Mouse (Mus musculus): ENCODE results near the gene Itpa. TPM values are rescaled to one million over a fixed set of nuclear protein-coding genes. Genes with fewer than 3 reads are reported as not detected.

Itpa gene
- polyA plus RNA-seq, 1 experiment from 2014 or later = 90.9 TPM

GRCm38 (mm10) chr2:130658530-130658929, 8.9 kb upstream of the Itpa start:
- Histone ChIP-seq H3K4me2 (no peak overlapping the region), H3K36me3 (peaks cover 96% of the 10 kb centered on the region), H3K27ac (no peak overlapping the region), H3K9me3 (no peaks in the 10 kb centered on the region), H3K9ac (no peak overlapping the region), H3K27me3 (no peaks in the 10 kb centered on the region), H3K4me3 (no peak overlapping the region), H3K4me1 (peaks cover 11% of the 10 kb centered on the region)
- ATAC-seq (ENCODE audit: insufficient number of reproducible peaks, low FRiP score, low TSS enrichment, low read depth) = no peak
- WGBS = 92% methylated on average over 10 of the region's 10 CpGs

GRCm38 (mm10) chr2:130663342-130663741, 4.1 kb upstream of the Itpa start:
- Histone ChIP-seq H3K4me2 (peak overlapping the region; percentile 76), H3K9me3 (no peaks in the 10 kb centered on the region), H3K27me3 (no peaks in the 10 kb centered on the region), H3K36me3 (peaks cover 48% of the 10 kb centered on the region), H3K4me1 (peaks cover 30% of the 10 kb centered on the region), H3K9ac (0 out of 2 replicates have a peak overlapping the region, but pooled peaks have one; percentile 7), H3K4me3 (peak overlapping the region; percentile 70), H3K27ac (no peak overlapping the region)
- WGBS = 92% methylated on average over 11 of the region's 11 CpGs
- no peak for ATAC-seq (ENCODE audit: insufficient number of reproducible peaks, low FRiP score, low TSS enrichment, low read depth)

- Histone ChIP-seq H3K36me3 (peaks cover 40% of the 10 kb centered on the region), H3K4me3 (peak within 1 kb of the TSS; percentile 70), H3K27ac (peak within 1 kb of the TSS; percentile 99), H3K4me2 (peak within 1 kb of the TSS; percentile 76), H3K9ac (peak within 1 kb of the TSS; percentile 85), H3K4me1 (peaks cover 34% of the 10 kb centered on the region), H3K27me3 (no peaks in the 10 kb centered on the region), H3K9me3 (no peaks in the 10 kb centered on the region)
- ATAC-seq (ENCODE audit: insufficient number of reproducible peaks, low FRiP score, low TSS enrichment, low read depth) = peak; percentile 97
- under 1% methylated on average over 40 of the region's 40 CpGs for WGBS
Measured at GRCm38 (mm10) chr2:130664102-130664701, 3.2 kb upstream of the Itpa start, which contains the start of gene Ddrgk1. TSS of gene Ddrgk1 (minus strand) at chr2:130664659.

- no peaks in the 10 kb centered on the region for H3K4me1 ChIP-seq
- H3K9me3 ChIP-seq = no peaks in the 10 kb centered on the region
- H3K9ac ChIP-seq = no peak overlapping the region
- H3K4me2 ChIP-seq = no peak overlapping the region
- no peaks in the 10 kb centered on the region for H3K27me3 ChIP-seq
- no peak overlapping the region for H3K27ac ChIP-seq
- no peak for ATAC-seq (ENCODE audit: insufficient number of reproducible peaks, low FRiP score, low TSS enrichment, low read depth)
- no peak overlapping the region for H3K4me3 ChIP-seq
- WGBS = 80% methylated on average over 10 of the region's 10 CpGs
- H3K36me3 ChIP-seq = peaks cover 89% of the 10 kb centered on the region
Measured at GRCm38 (mm10) chr2:130677211-130677610, 9.8 kb downstream of the Itpa start.

- Histone ChIP-seq H3K4me3 (no peak overlapping the region), H3K9ac (no peak overlapping the region), H3K27ac (no peak overlapping the region), H3K4me2 (no peak overlapping the region), H3K36me3 (peaks cover 92% of the 10 kb centered on the region), H3K9me3 (no peaks in the 10 kb centered on the region), H3K27me3 (no peaks in the 10 kb centered on the region), H3K4me1 (no peaks in the 10 kb centered on the region)
- no peak for ATAC-seq (ENCODE audit: insufficient number of reproducible peaks, low FRiP score, low TSS enrichment, low read depth)
- WGBS = 92% methylated on average over 12 of the region's 12 CpGs
Measured at GRCm38 (mm10) chr2:130679154-130679553, 11.7 kb downstream of the Itpa start.

GRCm38 (mm10) chr2:130679899-130680298, 12.5 kb downstream of the Itpa start:
- Histone ChIP-seq H3K27ac (no peak overlapping the region), H3K9ac (no peak overlapping the region), H3K27me3 (no peaks in the 10 kb centered on the region), H3K9me3 (no peaks in the 10 kb centered on the region), H3K4me1 (no peaks in the 10 kb centered on the region), H3K4me2 (no peak overlapping the region), H3K4me3 (no peak overlapping the region), H3K36me3 (peaks cover 93% of the 10 kb centered on the region)
- 84% methylated on average over 6 of the region's 6 CpGs for WGBS
- ATAC-seq (ENCODE audit: insufficient number of reproducible peaks, low FRiP score, low TSS enrichment, low read depth) = no peak

- ATAC-seq (ENCODE audit: insufficient number of reproducible peaks, low FRiP score, low TSS enrichment, low read depth) = no peak
- no peaks in the 10 kb centered on the region for H3K4me1 ChIP-seq
- H3K27me3 ChIP-seq = no peaks in the 10 kb centered on the region
- H3K27ac ChIP-seq = no peak overlapping the region
- H3K4me3 ChIP-seq = no peak overlapping the region
- no peak overlapping the region for H3K9ac ChIP-seq
- no peaks in the 10 kb centered on the region for H3K9me3 ChIP-seq
- no peak overlapping the region for H3K4me2 ChIP-seq
- H3K36me3 ChIP-seq = peaks cover 82% of the 10 kb centered on the region
- WGBS = 76% methylated on average over 3 of the region's 3 CpGs
Measured at GRCm38 (mm10) chr2:130681531-130681930, 14.1 kb downstream of the Itpa start.

- Histone ChIP-seq H3K36me3 (peaks cover 43% of the 10 kb centered on the region), H3K4me2 (no peak overlapping the region), H3K27ac (no peak overlapping the region), H3K4me3 (no peak overlapping the region), H3K9me3 (no peaks in the 10 kb centered on the region), H3K4me1 (0 out of 2 replicates have a peak, but pooled peaks cover 2% of the 10 kb centered on the region), H3K9ac (no peak overlapping the region), H3K27me3 (no peaks in the 10 kb centered on the region)
- 89% methylated on average over 9 of the region's 9 CpGs for WGBS
- ATAC-seq (ENCODE audit: insufficient number of reproducible peaks, low FRiP score, low TSS enrichment, low read depth) = no peak
Measured at GRCm38 (mm10) chr2:130685426-130685825, 18.0 kb downstream of the Itpa start.

- 72% methylated on average over 2 of the region's 2 CpGs for WGBS
- no peak overlapping the region for H3K9ac ChIP-seq
- no peak overlapping the region for H3K27ac ChIP-seq
- peaks cover 14% of the 10 kb centered on the region; the same call in 1 of the 2 replicates for H3K36me3 ChIP-seq
- ATAC-seq (ENCODE audit: insufficient number of reproducible peaks, low FRiP score, low TSS enrichment, low read depth) = no peak
- no peaks in the 10 kb centered on the region for H3K27me3 ChIP-seq
- H3K4me1 ChIP-seq = 0 out of 2 replicates have a peak, but pooled peaks cover 2% of the 10 kb centered on the region
- H3K4me3 ChIP-seq = no peak overlapping the region
- H3K9me3 ChIP-seq = no peaks in the 10 kb centered on the region
- H3K4me2 ChIP-seq = no peak overlapping the region
Measured at GRCm38 (mm10) chr2:130689011-130689410, 21.6 kb downstream of the Itpa start.

GRCm38 (mm10) chr2:130693563-130693962, 26.2 kb downstream of the Itpa start:
- Histone ChIP-seq H3K9ac (no peak overlapping the region), H3K27me3 (peaks cover 25% of the 10 kb centered on the region), H3K4me3 (no peak overlapping the region), H3K4me1 (peaks cover 18% of the 10 kb centered on the region), H3K36me3 (no peaks in the 10 kb centered on the region), H3K4me2 (no peak overlapping the region), H3K9me3 (no peaks in the 10 kb centered on the region), H3K27ac (no peak overlapping the region)
- no peak for ATAC-seq (ENCODE audit: insufficient number of reproducible peaks, low FRiP score, low TSS enrichment, low read depth)
- WGBS = 42% methylated on average over 3 of the region's 3 CpGs

GRCm38 (mm10) chr2:130696700-130697152, 29.3 kb downstream of the Itpa start:
- ATAC-seq (ENCODE audit: insufficient number of reproducible peaks, low FRiP score, low TSS enrichment, low read depth) = peak; percentile 11; the same call in 1 of the 2 replicates
- Histone ChIP-seq H3K4me2 (peak overlapping the region; percentile 100), H3K4me3 (peak overlapping the region; percentile 61), H3K9me3 (no peaks in the 10 kb centered on the region), H3K4me1 (peaks cover 16% of the 10 kb centered on the region), H3K9ac (peak overlapping the region; percentile 42), H3K27ac (no peak overlapping the region), H3K36me3 (no peaks in the 10 kb centered on the region), H3K27me3 (peaks cover 33% of the 10 kb centered on the region)
- WGBS = 1% methylated on average over 31 of the region's 31 CpGs

GRCm38 (mm10) chr2:130697153-130697810, 29.9 kb downstream of the Itpa start, which contains the start of gene Slc4a11:
TSS of gene Slc4a11 (minus strand) at chr2:130697519.
- Histone ChIP-seq H3K4me3 (peak within 1 kb of the TSS; percentile 61), H3K9ac (peak within 1 kb of the TSS; percentile 42), H3K27ac (no peak within 1 kb of the TSS), H3K4me2 (peak within 1 kb of the TSS; percentile 100), H3K4me1 (peaks cover 16% of the 10 kb centered on the region), H3K27me3 (peaks cover 33% of the 10 kb centered on the region), H3K9me3 (no peaks in the 10 kb centered on the region), H3K36me3 (no peaks in the 10 kb centered on the region)
- WGBS = under 1% methylated on average over 64 of the region's 65 CpGs
- peak; percentile 52 for ATAC-seq (ENCODE audit: insufficient number of reproducible peaks, low FRiP score, low TSS enrichment, low read depth)

Measured in limb, embryonic 15.5 days (tissue).